Mouse (Mus musculus): ENCODE results near the gene Elovl6. TPM values are rescaled to one million over a fixed set of nuclear protein-coding genes. Genes with fewer than 3 reads are reported as not detected.
A peak's percentile ranks its signal among the peaks of the same experiment; 100 is the strongest.

The Elovl6 gene
- total RNA-seq, 2 experiments from 2014 or later: 13.2 to 24.6 TPM

- no peak for ATAC-seq (replicated peaks; ENCODE audit: poor library complexity, severe bottlenecking)
Observed at GRCm38 (mm10) chr3:129563807-129564206, 31.7 kb downstream of the Elovl6 start.

GRCm38 (mm10) chr3:129564852-129565251 lies 32.7 kb downstream of the Elovl6 start:
- ATAC-seq (replicated peaks; ENCODE audit: poor library complexity, severe bottlenecking): no peak

- no peak for ATAC-seq (replicated peaks; ENCODE audit: poor library complexity, severe bottlenecking)
Observed at GRCm38 (mm10) chr3:129565458-129565857, 33.3 kb downstream of the Elovl6 start.

- no peak; the same call in 1 of the 2 replicates for ATAC-seq (replicated peaks; ENCODE audit: poor library complexity, severe bottlenecking)
Observed at GRCm38 (mm10) chr3:129566013-129566412, 33.9 kb downstream of the Elovl6 start.

- no peak for ATAC-seq (replicated peaks; ENCODE audit: poor library complexity, severe bottlenecking)
Observed at GRCm38 (mm10) chr3:129566876-129567275, 34.7 kb downstream of the Elovl6 start.

GRCm38 (mm10) chr3:129568506-129568905 lies 36.4 kb downstream of the Elovl6 start:
- ATAC-seq (replicated peaks; ENCODE audit: poor library complexity, severe bottlenecking): no peak

GRCm38 (mm10) chr3:129570989-129571388 lies 38.8 kb downstream of the Elovl6 start:
- no peak; the same call in 1 of the 2 replicates for ATAC-seq (replicated peaks; ENCODE audit: poor library complexity, severe bottlenecking)

GRCm38 (mm10) chr3:129571642-129572041 lies 39.5 kb downstream of the Elovl6 start:
- no peak for ATAC-seq (replicated peaks; ENCODE audit: poor library complexity, severe bottlenecking)

GRCm38 (mm10) chr3:129572959-129573358 lies 40.8 kb downstream of the Elovl6 start:
- ATAC-seq (replicated peaks; ENCODE audit: poor library complexity, severe bottlenecking): peak; percentile 67

- peak; percentile 83 for ATAC-seq (replicated peaks; ENCODE audit: poor library complexity, severe bottlenecking)
Observed at GRCm38 (mm10) chr3:129573609-129574008, 41.5 kb downstream of the Elovl6 start.

GRCm38 (mm10) chr3:129575086-129575485 lies 42.9 kb downstream of the Elovl6 start:
- ATAC-seq (replicated peaks; ENCODE audit: poor library complexity, severe bottlenecking): no peak

- no peak for ATAC-seq (replicated peaks; ENCODE audit: poor library complexity, severe bottlenecking)
Observed at GRCm38 (mm10) chr3:129576522-129576921, 44.4 kb downstream of the Elovl6 start.

- ATAC-seq (replicated peaks; ENCODE audit: poor library complexity, severe bottlenecking): peak; percentile 29; the same call in 1 of the 2 replicates
Observed at GRCm38 (mm10) chr3:129578741-129579475, 46.8 kb downstream of the Elovl6 start.

- no peak for ATAC-seq (replicated peaks; ENCODE audit: poor library complexity, severe bottlenecking)
Observed at GRCm38 (mm10) chr3:129581024-129581423, 48.9 kb downstream of the Elovl6 start.

GRCm38 (mm10) chr3:129582449-129582848 lies 50.3 kb downstream of the Elovl6 start:
- no peak for ATAC-seq (replicated peaks; ENCODE audit: poor library complexity, severe bottlenecking)

- no peak for ATAC-seq (replicated peaks; ENCODE audit: poor library complexity, severe bottlenecking)
Observed at GRCm38 (mm10) chr3:129583290-129583689, 51.1 kb downstream of the Elovl6 start.

- no peak for ATAC-seq (replicated peaks; ENCODE audit: poor library complexity, severe bottlenecking)
Observed at GRCm38 (mm10) chr3:129587916-129588315, 55.8 kb downstream of the Elovl6 start.

GRCm38 (mm10) chr3:129588753-129589152 lies 56.6 kb downstream of the Elovl6 start:
- no peak for ATAC-seq (replicated peaks; ENCODE audit: poor library complexity, severe bottlenecking)

GRCm38 (mm10) chr3:129589705-129590104 lies 57.5 kb downstream of the Elovl6 start:
- ATAC-seq (replicated peaks; ENCODE audit: poor library complexity, severe bottlenecking): no peak

- ATAC-seq (replicated peaks; ENCODE audit: poor library complexity, severe bottlenecking): 0 out of 2 replicates have a peak, but pooled peaks have one; percentile 14
Observed at GRCm38 (mm10) chr3:129590548-129591226, 58.5 kb downstream of the Elovl6 start.

- no peak for ATAC-seq (replicated peaks; ENCODE audit: poor library complexity, severe bottlenecking)
Observed at GRCm38 (mm10) chr3:129591251-129591650, 59.1 kb downstream of the Elovl6 start.

GRCm38 (mm10) chr3:129591761-129592160 lies 59.6 kb downstream of the Elovl6 start:
- ATAC-seq (replicated peaks; ENCODE audit: poor library complexity, severe bottlenecking): no peak
